Mouse (Mus musculus) C2C12 (cell line): Measurements from ENCODE around the gene Lpcat3.
A peak's percentile ranks its signal among the peaks of the same experiment; 100 is the strongest.

Experiments
- CEBPB ChIP-seq: IDR thresholded peaks from one replicate; pipeline ENCODE4 v1.6.1; 2011; ENCODE audit warnings: low read depth, mild to moderate bottlenecking, control low read depth, moderate library complexity
- CTCF ChIP-seq: IDR thresholded peaks from one replicate; pipeline ENCODE4 v1.5.1; 2011; ENCODE audit not compliant: control insufficient read depth, insufficient read depth, insufficient read length
- FOSL1 ChIP-seq: IDR thresholded peaks from one replicate; pipeline ENCODE4 v1.8.0; 2011; ENCODE audit warnings: mild to moderate bottlenecking, low read length; ENCODE audit not compliant: poor library complexity, insufficient read depth, severe bottlenecking
- MAX ChIP-seq: IDR thresholded peaks from one replicate; pipeline ENCODE4 v1.6.1; 2011; ENCODE audit warnings: mild to moderate bottlenecking, control low read depth
- MYOD1 ChIP-seq: IDR thresholded peaks from one replicate; pipeline ENCODE4 v1.6.1; 2011; ENCODE audit warnings: low read depth; ENCODE audit not compliant: control insufficient read depth, insufficient read length
- MYOG ChIP-seq: IDR thresholded peaks from one replicate; pipeline ENCODE4 v1.6.1; 2011; ENCODE audit not compliant: control insufficient read depth, insufficient read length; ENCODE audit errors: extremely low read depth
- USF1 ChIP-seq: IDR thresholded peaks from one replicate; pipeline ENCODE4 v1.6.1; 2011; ENCODE audit warnings: low read depth, mild to moderate bottlenecking, control low read depth, moderate library complexity

GRCm38 (mm10) chr6:124699962-124700610 lies 37.3 kb downstream of the Lpcat3 start:
- TF ChIP-seq CTCF, result no peak
- peak; percentile 53 for TF ChIP-seq MYOD1
- no peak for TF ChIP-seq USF1
- peak; percentile 66 for TF ChIP-seq CEBPB
- TF ChIP-seq MAX, result no peak
- TF ChIP-seq MYOG, result no peak
- no peak for TF ChIP-seq FOSL1
